Mouse (Mus musculus): ENCODE measurements at regions not wholly inside any gene's neighbourhood (a gene's known extent, or its start where the extent isn't known, plus 50 kb on each side); places are given as distances from the start of the nearest gene placed in this dataset.
A peak's percentile ranks its signal among the peaks of the same experiment; 100 is the strongest.

- DNase-seq = no peak
Observed at GRCm38 (mm10) chr16:22327386-22327785, 61.6 kb upstream of the Tra2b start.

GRCm38 (mm10) chr16:22325161-22325560 lies 59.4 kb upstream of the Tra2b start:
- peak in 1 of 2 experiments; percentile 53 for DNase-seq

- peak; percentile 52 to 72 for DNase-seq
Observed at GRCm38 (mm10) chr16:22316251-22316711, 50.5 kb upstream of the Tra2b start.
